Comparison of ENCODE assay signal across 13 mouse cellular contexts in genomic region chr5:89135776-89136175, GRCm38 (mm10).
DNase-seq lines count a peak whose midpoint lies in the region; ATAC-seq and TF ChIP-seq lines count a peak whose summit lies in the region.
"Had no signal": no experiment of that assay in that cellular context is flagged by ENCODE, and none has a peak within 500 bp of the region (broad histone marks: within the 10 kb centered on the region; RNA-seq: fewer than 3 reads in every experiment).

No protein-coding gene starts in this region.

- H3K36me3 ChIP-seq in stomach, postnatal 0 days (ENCODE audit: control insufficient read depth, insufficient read depth, low read length): no peaks in the 10 kb centered on the region
- H3K36me3 ChIP-seq: embryonic facial prominence, embryonic 12.5 days; limb, embryonic 12.5 days had no signal

- no peaks in the 10 kb centered on the region for H3K4me1 ChIP-seq in stomach, postnatal 0 days (replicated peaks; ENCODE audit: control insufficient read depth, insufficient read depth)
- H3K4me1 ChIP-seq: embryonic facial prominence, embryonic 12.5 days; heart, embryonic 15.5 days; limb, embryonic 12.5 days had no signal

- H3K9me3 ChIP-seq in stomach, postnatal 0 days (ENCODE audit: control insufficient read depth, low read length): no peaks in the 10 kb centered on the region
- H3K9me3 ChIP-seq: embryonic facial prominence, embryonic 12.5 days; heart, embryonic 15.5 days; limb, embryonic 12.5 days had no signal

- WGBS in stomach, postnatal 0 days: 76% methylated on average over 11 of the region's 11 CpGs

- intact Hi-C loops in left cerebral cortex, postnatal 36 days (cut with DNase I): loop anchor here (5.0 kb wide), 1 partner anchor 203 kb away; no protein-coding TSS in a partner anchor

- peak; percentile 85 for ATAC-seq in cerebellum, adult (ENCODE audit: insufficient number of reproducible peaks, low FRiP score, low TSS enrichment)
- no peak for ATAC-seq in stomach, postnatal 0 days (ENCODE audit: low FRiP score, low TSS enrichment)
- ATAC-seq in erythroid progenitor cell, adult 5-6 weeks (replicated peaks; ENCODE audit: low FRiP score, poor library complexity, severe bottlenecking): no peak
- no peak for ATAC-seq in megakaryocyte progenitor cell, adult 5-6 weeks (replicated peaks; ENCODE audit: poor library complexity)

- DNase-seq in cerebellum, adult 9-11 months: peak; percentile 81
- peak; percentile 46 to 63 for DNase-seq in layer of hippocampus, adult 2 months (ENCODE audit: low spot score in 2 of 2)
- peak; percentile 57 to 66 for DNase-seq in left cerebral cortex, postnatal 36 days (ENCODE audit: low spot score in 2 of 2)
- DNase-seq in stomach, postnatal 0 days (ENCODE audit: low spot score): no peak
- DNase-seq in adrenal gland, adult 8-10 months: no peak
- DNase-seq: kidney, adult 11 months; lung, postnatal 10 days had no signal

- H3K27me3 ChIP-seq in stomach, postnatal 0 days (ENCODE audit: control insufficient read depth, insufficient read depth, low read length): no peaks in the 10 kb centered on the region
- H3K27me3 ChIP-seq: embryonic facial prominence, embryonic 12.5 days; heart, embryonic 15.5 days; limb, embryonic 12.5 days had no signal

- no peak for TF ChIP-seq EP300 in stomach, postnatal 0 days (optimal IDR thresholded peaks at IDR 0.05)

- H3K27ac ChIP-seq in layer of hippocampus, adult 2 months: peak overlapping the region; percentile 82
- no peak overlapping the region for H3K27ac ChIP-seq in stomach, postnatal 0 days (replicated peaks)
- H3K27ac ChIP-seq: embryonic facial prominence, embryonic 12.5 days; heart, embryonic 15.5 days; limb, embryonic 12.5 days had no signal

- H3K9ac ChIP-seq in stomach, postnatal 0 days (ENCODE audit: low read length): no peak overlapping the region
- H3K9ac ChIP-seq: embryonic facial prominence, embryonic 12.5 days; heart, embryonic 15.5 days; limb, embryonic 12.5 days had no signal

- no peak for TF ChIP-seq CTCF in layer of hippocampus, adult 2 months (conservative IDR thresholded peaks at IDR 0.05)
- TF ChIP-seq CTCF in stomach, postnatal 0 days (IDR thresholded peaks at IDR 0.05; ENCODE audit: low read depth): no peak

- H3K4me3 ChIP-seq in layer of hippocampus, adult 2 months: no peak overlapping the region; the same call in 1 of the 2 replicates
- H3K4me3 ChIP-seq in stomach, postnatal 0 days (ENCODE audit: low read depth, low read length): no peak overlapping the region
- H3K4me3 ChIP-seq: embryonic facial prominence, embryonic 12.5 days; heart, embryonic 15.5 days; limb, embryonic 12.5 days had no signal

- no peak overlapping the region for H3K4me2 ChIP-seq in stomach, postnatal 0 days (replicated peaks; ENCODE audit: low read depth)
- H3K4me2 ChIP-seq: embryonic facial prominence, embryonic 12.5 days; heart, embryonic 15.5 days; limb, embryonic 12.5 days had no signal

Comparison
In these comparisons a context has a peak if more than half of its experiments do, and no peak if none do; other contexts are left out.
1. DNase-seq: peak in cerebellum, adult 9-11 months (single experiment), layer of hippocampus, adult 2 months (2 of 2) and left cerebral cortex, postnatal 36 days (2 of 2); none in stomach, postnatal 0 days (single experiment) and adrenal gland, adult 8-10 months (single experiment).